Comparison of ENCODE assay signal across 10 mouse cellular contexts in genomic region chr5:134959114-134959513, GRCm38 (mm10). TPM values are rescaled to one million over a fixed set of nuclear protein-coding genes. Genes with fewer than 3 reads are reported as not detected.
DNase-seq lines count a peak whose midpoint lies in the region; ATAC-seq and TF ChIP-seq lines count a peak whose summit lies in the region.
"Had no signal": no experiment of that assay in that cellular context is flagged by ENCODE, and none has a peak within 500 bp of the region (broad histone marks: within the 10 kb centered on the region; RNA-seq: fewer than 3 reads in every experiment).

No protein-coding gene starts in this region.

- no peaks in the 10 kb centered on the region for H3K36me3 ChIP-seq in heart, embryonic 16.5 days (ENCODE audit: control insufficient read depth, insufficient read depth)
- no peaks in the 10 kb centered on the region for H3K36me3 ChIP-seq in stomach, postnatal 0 days (ENCODE audit: control insufficient read depth, insufficient read depth, low read length)
- no peaks in the 10 kb centered on the region for H3K36me3 ChIP-seq in forebrain, embryonic 16.5 days (ENCODE audit: control insufficient read depth, insufficient read depth)

- no peak overlapping the region for H3K27ac ChIP-seq in heart, embryonic 16.5 days (ENCODE audit: low read length)
- H3K27ac ChIP-seq in stomach, postnatal 0 days (replicated peaks) = peak overlapping the region; percentile 30; the same call in 1 of the 2 replicates
- no peak overlapping the region for H3K27ac ChIP-seq in forebrain, embryonic 16.5 days (ENCODE audit: low read length)

- ATAC-seq in frontal cortex, adult (ENCODE audit: low TSS enrichment) = peak; percentile 27; the same call in 1 of the 2 replicates
- ATAC-seq in heart, embryonic 16.5 days (replicated peaks; ENCODE audit: extremely low read depth, insufficient read depth, low FRiP score) = peak; percentile 59
- peak; percentile 92 for ATAC-seq in stomach, postnatal 0 days (ENCODE audit: low FRiP score, low TSS enrichment)
- ATAC-seq in forebrain, embryonic 16.5 days = no peak

- no peaks in the 10 kb centered on the region for H3K27me3 ChIP-seq in heart, embryonic 16.5 days (ENCODE audit: control insufficient read depth, insufficient read depth, low read length)
- no peaks in the 10 kb centered on the region for H3K27me3 ChIP-seq in stomach, postnatal 0 days (ENCODE audit: control insufficient read depth, insufficient read depth, low read length)
- no peaks in the 10 kb centered on the region for H3K27me3 ChIP-seq in forebrain, embryonic 16.5 days (replicated peaks; ENCODE audit: control insufficient read depth, insufficient read depth, low read length)

- no peak overlapping the region for H3K4me2 ChIP-seq in heart, embryonic 16.5 days (ENCODE audit: low read depth, low read length)
- H3K4me2 ChIP-seq in stomach, postnatal 0 days (replicated peaks; ENCODE audit: low read depth) = no peak overlapping the region
- H3K4me2 ChIP-seq in forebrain, embryonic 16.5 days (ENCODE audit: low read length) = no peak overlapping the region

- H3K9ac ChIP-seq in heart, embryonic 16.5 days (ENCODE audit: low read length) = no peak overlapping the region
- H3K9ac ChIP-seq in stomach, postnatal 0 days (ENCODE audit: low read length) = no peak overlapping the region
- H3K9ac ChIP-seq in forebrain, embryonic 16.5 days (replicated peaks; ENCODE audit: low read depth, low read length) = no peak overlapping the region

- DNase-seq in frontal cortex, postnatal 14 days (ENCODE audit: low spot score in 2 of 2) = no peak
- DNase-seq in right cerebral cortex, adult 2 months (ENCODE audit: low spot score in 2 of 2) = peak; percentile 13 to 30
- DNase-seq in right cerebral cortex, postnatal 14 days = no peak
- DNase-seq in stomach, postnatal 0 days (ENCODE audit: low spot score) = peak; percentile 69
- no peak for DNase-seq in lung, adult 18-20 months
- DNase-seq: spleen, adult 18-20 months had no signal

- H3K9me3 ChIP-seq in heart, embryonic 16.5 days (replicated peaks; ENCODE audit: control insufficient read depth, low read length) = no peaks in the 10 kb centered on the region
- H3K9me3 ChIP-seq in stomach, postnatal 0 days (ENCODE audit: control insufficient read depth, low read length) = no peaks in the 10 kb centered on the region
- no peaks in the 10 kb centered on the region for H3K9me3 ChIP-seq in forebrain, embryonic 16.5 days (ENCODE audit: control insufficient read depth, low read length)

- H3K4me1 ChIP-seq in heart, embryonic 16.5 days (ENCODE audit: control insufficient read depth, insufficient read depth, low read length) = no peaks in the 10 kb centered on the region
- H3K4me1 ChIP-seq in stomach, postnatal 0 days (replicated peaks; ENCODE audit: control insufficient read depth, insufficient read depth) = no peaks in the 10 kb centered on the region
- no peaks in the 10 kb centered on the region for H3K4me1 ChIP-seq in forebrain, embryonic 16.5 days (replicated peaks; ENCODE audit: control insufficient read depth, insufficient read depth, low read length)

- 52% methylated on average over 7 of the region's 7 CpGs for WGBS in heart, embryonic 16.5 days
- WGBS in stomach, postnatal 0 days = 55% methylated on average over 7 of the region's 7 CpGs
- WGBS in forebrain, embryonic 16.5 days = 69% methylated on average over 7 of the region's 7 CpGs

- no peak overlapping the region for H3K4me3 ChIP-seq in heart, embryonic 16.5 days (ENCODE audit: low read length)
- H3K4me3 ChIP-seq in stomach, postnatal 0 days (ENCODE audit: low read depth, low read length) = no peak overlapping the region
- no peak overlapping the region for H3K4me3 ChIP-seq in forebrain, embryonic 16.5 days (replicated peaks; ENCODE audit: low read length)

- TF ChIP-seq CTCF in stomach, postnatal 0 days (IDR thresholded peaks at IDR 0.05; ENCODE audit: low read depth) = no peak

- TF ChIP-seq EP300 in stomach, postnatal 0 days (optimal IDR thresholded peaks at IDR 0.05) = no peak

RNA-seq across cellular contexts. Expression of gene Cldn4, which starts 12.4 kb away (rescaled TPM):
- polyA plus RNA-seq in heart, embryonic 16.5 days (2015; fragmentation: Nextera tagmentation; extraction: Ambion mirVana) = 3.1 TPM in 2 replicates
- polyA plus RNA-seq in stomach, postnatal 0 days (2015; fragmentation: Nextera tagmentation; extraction: Ambion mirVana) = 43.8 and 51.6 TPM in 2 replicates
- not detected in 2 replicates for polyA plus RNA-seq in forebrain, embryonic 16.5 days (2015; fragmentation: Nextera tagmentation; extraction: Ambion mirVana)

RNA-seq across cellular contexts. Expression of gene Cldn3, which starts 26.9 kb away (rescaled TPM):
- polyA plus RNA-seq in heart, embryonic 16.5 days (2015; fragmentation: Nextera tagmentation; extraction: Ambion mirVana) = 8.0 and 32.8 TPM in 2 replicates
- polyA plus RNA-seq in stomach, postnatal 0 days (2015; fragmentation: Nextera tagmentation; extraction: Ambion mirVana) = 15.4 and 16.2 TPM in 2 replicates
- 13.0 and 13.6 TPM in 2 replicates for polyA plus RNA-seq in forebrain, embryonic 16.5 days (2015; fragmentation: Nextera tagmentation; extraction: Ambion mirVana)

RNA-seq across cellular contexts. Expression of gene Mettl27, which starts 26.9 kb away (rescaled TPM):
- polyA plus RNA-seq in heart, embryonic 16.5 days (2015; fragmentation: Nextera tagmentation; extraction: Ambion mirVana) = 9.1 and 10.5 TPM in 2 replicates
- polyA plus RNA-seq in stomach, postnatal 0 days (2015; fragmentation: Nextera tagmentation; extraction: Ambion mirVana) = 9.4 and 10.2 TPM in 2 replicates
- polyA plus RNA-seq in forebrain, embryonic 16.5 days (2015; fragmentation: Nextera tagmentation; extraction: Ambion mirVana) = 8.4 and 10.6 TPM in 2 replicates

RNA-seq across cellular contexts. Expression of gene Cldn13, which starts 43.8 kb away (rescaled TPM):
- polyA plus RNA-seq in heart, embryonic 16.5 days (2015; fragmentation: Nextera tagmentation; extraction: Ambion mirVana) = 0.70 and 0.84 TPM in 2 replicates
- 0.24 and 0.29 TPM in 2 replicates for polyA plus RNA-seq in stomach, postnatal 0 days (2015; fragmentation: Nextera tagmentation; extraction: Ambion mirVana)
- not detected in 2 replicates for polyA plus RNA-seq in forebrain, embryonic 16.5 days (2015; fragmentation: Nextera tagmentation; extraction: Ambion mirVana)
- polyA plus RNA-seq: liver, adult 2 months had no signal

RNA-seq across cellular contexts. Expression of gene Abhd11, which starts 49.8 kb away (rescaled TPM):
- polyA plus RNA-seq in heart, embryonic 16.5 days (2015; fragmentation: Nextera tagmentation; extraction: Ambion mirVana) = 74.5 and 78.6 TPM in 2 replicates
- 56.5 and 64.0 TPM in 2 replicates for polyA plus RNA-seq in stomach, postnatal 0 days (2015; fragmentation: Nextera tagmentation; extraction: Ambion mirVana)
- 70.6 and 78.0 TPM in 2 replicates for polyA plus RNA-seq in forebrain, embryonic 16.5 days (2015; fragmentation: Nextera tagmentation; extraction: Ambion mirVana)

Comparison
In these comparisons a context has a peak if more than half of its experiments do, and no peak if none do; other contexts are left out.
1. DNase-seq: peak in right cerebral cortex, adult 2 months (2 of 2) and stomach, postnatal 0 days (single experiment); none in frontal cortex, postnatal 14 days (0 of 2), right cerebral cortex, postnatal 14 days (single experiment) and lung, adult 18-20 months (0 of 2).
2. RNA of gene Cldn4, which starts 12.4 kb away (polyA plus RNA-seq): 43.8 to 51.6 TPM in stomach, postnatal 0 days; 3.1 TPM in heart, embryonic 16.5 days and not detected in forebrain, embryonic 16.5 days; every median in the first group is over 10 times any median in the second.